Mouse (Mus musculus) olfactory bulb, adult 2 months (tissue): Measurements from ENCODE around the gene Nhej1. TPM values are rescaled to one million over a fixed set of nuclear protein-coding genes. Genes with fewer than 3 reads are reported as not detected.
A peak's percentile ranks its signal among the peaks of the same experiment; 100 is the strongest.

Experiments used
- H3K27ac ChIP-seq: fragments of 200-500 bp; 2 replicates; pipeline ENCODE4 v1.5.1; 2012; ENCODE audit warnings: low read depth, low read length; ENCODE audit not compliant: insufficient read depth
- H3K4me1 ChIP-seq: fragments of 200-500 bp; 2 replicates; pipeline ENCODE4 v1.6.1; 2012; ENCODE audit warnings: low read length; ENCODE audit not compliant: control insufficient read depth, insufficient read depth
- H3K4me3 ChIP-seq: fragments of 200-500 bp; 2 replicates; pipeline ENCODE4 v1.5.1; 2012; ENCODE audit warnings: mild to moderate bottlenecking, low read depth, low read length, moderate library complexity; ENCODE audit not compliant: insufficient read depth
- CTCF ChIP-seq: fragments of 200-500 bp; IDR thresholded peaks from 2 replicates; pipeline ENCODE4 v1.5.1; 2012; ENCODE audit warnings: low read depth, mild to moderate bottlenecking, low read length, moderate library complexity; ENCODE audit not compliant: insufficient read depth
- POLR2A ChIP-seq: fragments of 200-500 bp; IDR thresholded peaks from 2 replicates; pipeline ENCODE4 v1.6.1; 2012; ENCODE audit warnings: mild to moderate bottlenecking, low read depth, low read length, moderate library complexity; ENCODE audit not compliant: insufficient read depth
- WGBS: fragments of 180-500 bp; shearing (Covaris S2); methylation state at CpG from one replicate; pipeline ENCODE4 v1.1.7; 2018; 5-methylcytosine and 5-hydroxymethylcytosine counted together
- polyA plus RNA-seq: library from polyadenylated mRNA; stranded (reverse); fragments of >200 nt; gene quantifications from 2 replicates; pipeline ENCODE4 v1.2.4, GENCODE M21; 2012; ENCODE audit warnings: low replicate concordance; ENCODE audit not compliant: missing spikeins, insufficient read depth, insufficient read length

The Nhej1 gene
- polyA plus RNA-seq, 1 experiment, result not detected

- TF ChIP-seq CTCF (no peak), POLR2A (no peak)
- 81% methylated on average over 10 of the region's 10 CpGs for WGBS
- H3K27ac ChIP-seq, result no peak overlapping the region
- H3K4me3 ChIP-seq, result no peak overlapping the region
- peaks cover 3% of the 10 kb centered on the region; the same call in 1 of the 2 replicates for H3K4me1 ChIP-seq
Measured at GRCm38 (mm10) chr1:75032041-75032440, 93.0 kb downstream of the Nhej1 start.

GRCm38 (mm10) chr1:75027061-75027779 lies 97.8 kb downstream of the Nhej1 start:
- H3K27ac ChIP-seq, result no peak overlapping the region
- peaks cover 7% of the 10 kb centered on the region; the same call in 1 of the 2 replicates for H3K4me1 ChIP-seq
- 64% methylated on average over 2 of the region's 2 CpGs for WGBS
- no peak for TF ChIP-seq CTCF
- no peak for TF ChIP-seq POLR2A
- H3K4me3 ChIP-seq, result no peak overlapping the region

GRCm38 (mm10) chr1:75024419-75025199 lies 100.4 kb downstream of the Nhej1 start:
- 71% methylated on average over 7 of the region's 7 CpGs for WGBS

GRCm38 (mm10) chr1:75022216-75022615 lies 102.8 kb downstream of the Nhej1 start:
- Histone ChIP-seq H3K27ac (no peak overlapping the region), H3K4me1 (0 out of 2 replicates have a peak, but pooled peaks cover 4% of the 10 kb centered on the region), H3K4me3 (no peak overlapping the region)
- TF ChIP-seq CTCF (no peak), POLR2A (no peak)
- WGBS, result 66% methylated on average over 5 of the region's 5 CpGs

More at GRCm38 (mm10) chr1:75024419-75025199, 100.4 kb downstream of the Nhej1 start:
- TF ChIP-seq POLR2A (no peak), CTCF (no peak)
- Histone ChIP-seq H3K4me1 (0 out of 2 replicates have a peak, but pooled peaks cover 4% of the 10 kb centered on the region), H3K4me3 (no peak overlapping the region), H3K27ac (no peak overlapping the region)

- Histone ChIP-seq H3K27ac (no peak overlapping the region), H3K4me3 (no peak overlapping the region), H3K4me1 (peaks cover 6% of the 10 kb centered on the region)
- TF ChIP-seq CTCF, result peak; percentile 65; the same call in 1 of the 2 replicates
- TF ChIP-seq POLR2A, result no peak
- 4% methylated on average over 6 of the region's 6 CpGs for WGBS
Measured at GRCm38 (mm10) chr1:75016846-75017245, 108.2 kb downstream of the Nhej1 start.

GRCm38 (mm10) chr1:75015551-75016265 lies 109.3 kb downstream of the Nhej1 start:
- TF ChIP-seq POLR2A (no peak), CTCF (no peak)
- H3K27ac ChIP-seq, result no peak overlapping the region
- H3K4me1 ChIP-seq, result peaks cover 6% of the 10 kb centered on the region
- WGBS, result 48% methylated on average over 13 of the region's 13 CpGs
- H3K4me3 ChIP-seq, result no peak overlapping the region

GRCm38 (mm10) chr1:75014210-75014845 lies 110.7 kb downstream of the Nhej1 start:
- TF ChIP-seq CTCF (no peak), POLR2A (no peak)
- Histone ChIP-seq H3K4me3 (no peak overlapping the region), H3K27ac (no peak overlapping the region), H3K4me1 (peaks cover 6% of the 10 kb centered on the region)
- WGBS, result 75% methylated on average over 5 of the region's 5 CpGs

GRCm38 (mm10) chr1:75010817-75011216 lies 114.2 kb downstream of the Nhej1 start:
- H3K4me3 ChIP-seq, result no peak overlapping the region
- no peak for TF ChIP-seq CTCF
- no peak for TF ChIP-seq POLR2A
- H3K4me1 ChIP-seq, result peaks cover 3% of the 10 kb centered on the region
- H3K27ac ChIP-seq, result no peak overlapping the region

GRCm38 (mm10) chr1:75010203-75010602 lies 114.8 kb downstream of the Nhej1 start:
- 86% methylated on average over 2 of the region's 2 CpGs for WGBS
- TF ChIP-seq POLR2A (no peak), CTCF (no peak)
- Histone ChIP-seq H3K4me1 (no peaks in the 10 kb centered on the region), H3K27ac (no peak overlapping the region), H3K4me3 (no peak overlapping the region)
